Mouse (Mus musculus) adrenal gland, postnatal 25 days (tissue): ENCODE measurements around the gene Rpl9. TPM values are rescaled to one million over a fixed set of nuclear protein-coding genes. Genes with fewer than 3 reads are reported as not detected.

ENCODE experiments used
- DNase-seq: peaks from one replicate; pipeline ENCODE4 v3.0.0; 2021; ENCODE audit warnings: mixed read lengths
- total RNA-seq: library from RNA; stranded (reverse); gene quantifications from 2 replicates; pipeline ENCODE4 v1.2.3, GENCODE M21; 2021

Rpl9 gene
- total RNA-seq, 1 experiment from 2014 or later: 1,018 TPM

- DNase-seq: no peak
Observed at GRCm38 (mm10) chr5:65374746-65375145, 16.5 kb downstream of the Rpl9 start.

- DNase-seq: no peak
Observed at GRCm38 (mm10) chr5:65371551-65371950, 19.7 kb downstream of the Rpl9 start.

GRCm38 (mm10) chr5:65367837-65368236, 23.4 kb downstream of the Rpl9 start:
- no peak for DNase-seq

- DNase-seq: no peak
Observed at GRCm38 (mm10) chr5:65357771-65358170, 33.5 kb downstream of the Rpl9 start.

GRCm38 (mm10) chr5:65356851-65357250, 34.4 kb downstream of the Rpl9 start:
- no peak for DNase-seq

- DNase-seq: no peak
Observed at GRCm38 (mm10) chr5:65354985-65355384, 36.3 kb downstream of the Rpl9 start.

- DNase-seq: no peak
Observed at GRCm38 (mm10) chr5:65354097-65354496, 37.1 kb downstream of the Rpl9 start.

- peak; percentile 13 for DNase-seq
Observed at GRCm38 (mm10) chr5:65350508-65350907, 40.7 kb downstream of the Rpl9 start.

GRCm38 (mm10) chr5:65348168-65348567, 43.1 kb downstream of the Rpl9 start, which contains the start of gene Klb:
TSS of gene Klb (plus strand) at chr5:65348314.
- no peak for DNase-seq

- no peak for DNase-seq
Observed at GRCm38 (mm10) chr5:65340167-65340566, 51.1 kb downstream of the Rpl9 start.

GRCm38 (mm10) chr5:65338394-65338793, 52.9 kb downstream of the Rpl9 start:
- DNase-seq: no peak

Other genes with a start within 250 kb of the Rpl9 start
- 12.3 and 13.6 TPM in 2 replicates for gene Wdr19, start 191.7 kb downstream of the Rpl9 start, total RNA-seq
- gene Rfc1, start 55.8 kb downstream of the Rpl9 start, total RNA-seq: 41.2 and 59.4 TPM in 2 replicates
- gene Klb, start 43.1 kb downstream of the Rpl9 start, total RNA-seq: 5.0 and 6.5 TPM in 2 replicates
- 45.7 and 62.1 TPM in 2 replicates for gene Lias, start 53 bp upstream of the Rpl9 start, total RNA-seq
- gene Ugdh, start 44.5 kb upstream of the Rpl9 start, total RNA-seq: 73.1 and 77.1 TPM in 2 replicates
- 10.4 TPM in 1 of 2 replicates, not detected in the other for gene Gm43552, start 101.4 kb upstream of the Rpl9 start, total RNA-seq
- gene Smim14, start 145.7 kb upstream of the Rpl9 start, total RNA-seq: 129 and 151 TPM in 2 replicates
- 90.0 and 132 TPM in 2 replicates for gene Ube2k, start 145.8 kb upstream of the Rpl9 start, total RNA-seq